Mouse (Mus musculus): Measurements from ENCODE around the gene Ubqln4. TPM values are rescaled to one million over a fixed set of nuclear protein-coding genes. Genes with fewer than 3 reads are reported as not detected.

Gene Ubqln4
- total and polyA plus RNA-seq, 3 experiments: 43.6 to 171 (median 83.0) TPM

- Histone ChIP-seq H3K27ac (ENCODE audit: control insufficient read depth, low read depth, low read length) (peak within 1 kb of the TSS; percentile 91), H3K4me1 (ENCODE audit: control insufficient read depth in 1 of 2, insufficient read depth in 2 of 2, low read length in 2 of 2) (peaks cover 3 to 5% of the 10 kb centered on the region in 2 experiments; a peak in 2 of 4 replicates), H3K36me3 (ENCODE audit: control insufficient read depth in 1 of 2, insufficient read depth in 2 of 2, low read length in 2 of 2) (peaks cover 0 to 9% of the 10 kb centered on the region in 2 experiments; a peak in 3 of 4 replicates), H3K79me2 (ENCODE audit: control insufficient read depth, insufficient read depth, low read length, poor library complexity) (peaks cover 24% of the 10 kb centered on the region), H3K27me3 (ENCODE audit: control insufficient read depth in 1 of 2, insufficient read depth in 2 of 2, low read length in 2 of 2) (no peaks in the 10 kb centered on the region), H3K9me3 (replicated peaks; ENCODE audit: insufficient read depth, low read length) (no peaks in the 10 kb centered on the region), H3K4me3 (ENCODE audit: control insufficient read depth in 1 of 2, insufficient read depth in 1 of 2, low read depth in 2 of 2, low read length in 2 of 2) (peak within 1 kb of the TSS; percentile 84 to 90), H3K9ac (ENCODE audit: control insufficient read depth, low read depth, low read length, poor library complexity, severe bottlenecking) (peak within 1 kb of the TSS; percentile 93)
- DNase-seq (ENCODE audit: low read depth, low spot score): peak; percentile 100
- TF ChIP-seq POLR2AphosphoS5 (IDR thresholded peaks at IDR 0.05; ENCODE audit: borderline replicate concordance, low read depth, low read length) (peak; percentile 66; the same call in 1 of the 2 replicates), E2F4 (IDR thresholded peaks at IDR 0.05; ENCODE audit: borderline replicate concordance, low read depth, low read length) (peak; percentile 60; the same call in 1 of the 2 replicates), TBP (IDR thresholded peaks at IDR 0.05; ENCODE audit: low read depth, low read length) (peak; percentile 77), EP300 (IDR thresholded peaks at IDR 0.05; ENCODE audit: low read depth in 1 of 2, low read length in 2 of 2) (peak in 1 of 2 experiments; percentile 15; a peak in 1 of 4 replicates), POLR2A (IDR thresholded peaks at IDR 0.05; ENCODE audit: control insufficient read depth in 1 of 2, insufficient read depth in 1 of 2, low read depth in 1 of 2, low read length in 2 of 2, poor library complexity in 1 of 2) (peak; percentile 79 to 94), GATA1 (IDR thresholded peaks at IDR 0.05; ENCODE audit: low read depth, low read length) (no peak), TCF12 (IDR thresholded peaks at IDR 0.05; ENCODE audit: low read depth, low read length) (peak; percentile 74; the same call in 1 of the 2 replicates), MYB (IDR thresholded peaks at IDR 0.05; ENCODE audit: low read depth, low read length) (no peak), MYC (IDR thresholded peaks at IDR 0.05; ENCODE audit: low read depth, low read length) (peak; percentile 100), KAT2A (conservative IDR thresholded peaks at IDR 0.05; ENCODE audit: low read depth, low read length) (peak; percentile 98), ETS1 (IDR thresholded peaks at IDR 0.05; ENCODE audit: low read depth, low read length) (peak; percentile 50), HCFC1 (IDR thresholded peaks at IDR 0.05; ENCODE audit: low read depth, low read length) (peak; percentile 99), MAZ (IDR thresholded peaks at IDR 0.05; ENCODE audit: low read depth, low read length) (peak; percentile 98), ZNF384 (IDR thresholded peaks at IDR 0.05; ENCODE audit: low read depth, low read length) (no peak), MAX (IDR thresholded peaks at IDR 0.05; ENCODE audit: low read length) (peak; percentile 96), USF1 (IDR thresholded peaks at IDR 0.05; ENCODE audit: low read depth, low read length) (peak; percentile 86), MAFK (IDR thresholded peaks at IDR 0.05; ENCODE audit: borderline replicate concordance, low read depth, low read length) (no peak), UBTF (IDR thresholded peaks at IDR 0.05; ENCODE audit: borderline replicate concordance, insufficient read depth, low read depth, low read length) (0 out of 2 replicates have a peak, but pooled peaks have one; percentile 35), NELFE (IDR thresholded peaks at IDR 0.05; ENCODE audit: low read depth, low read length) (peak; percentile 89), POLR2AphosphoS2 (IDR thresholded peaks at IDR 0.05; ENCODE audit: low read length) (peak; percentile 94), ZKSCAN1 (IDR thresholded peaks at IDR 0.05; ENCODE audit: low read depth, low read length) (no peak), ZMIZ1 (IDR thresholded peaks at IDR 0.05; ENCODE audit: low read depth, low read length) (peak; percentile 85), ELF1 (IDR thresholded peaks at IDR 0.05; ENCODE audit: low read depth, low read length) (peak; percentile 96), NRF1 (IDR thresholded peaks at IDR 0.05; ENCODE audit: insufficient read depth, low read depth, low read length, poor library complexity, severe bottlenecking) (peak; percentile 64), MXI1 (IDR thresholded peaks at IDR 0.05; ENCODE audit: low read depth, low read length) (peak; percentile 97), TAL1 (IDR thresholded peaks at IDR 0.05; ENCODE audit: low read length) (no peak), SIN3A (IDR thresholded peaks at IDR 0.05; ENCODE audit: low read length) (peak; percentile 98)
Measured at GRCm38 (mm10) chr3:88552676-88553524, 658 bp upstream of the Ubqln4 start, which contains the start of gene Lamtor2. TSS of gene Lamtor2 (minus strand) at chr3:88553074.

Measured in MEL (cell line).